Mouse (Mus musculus): ENCODE data around the gene Aloxe3.

DNA sequence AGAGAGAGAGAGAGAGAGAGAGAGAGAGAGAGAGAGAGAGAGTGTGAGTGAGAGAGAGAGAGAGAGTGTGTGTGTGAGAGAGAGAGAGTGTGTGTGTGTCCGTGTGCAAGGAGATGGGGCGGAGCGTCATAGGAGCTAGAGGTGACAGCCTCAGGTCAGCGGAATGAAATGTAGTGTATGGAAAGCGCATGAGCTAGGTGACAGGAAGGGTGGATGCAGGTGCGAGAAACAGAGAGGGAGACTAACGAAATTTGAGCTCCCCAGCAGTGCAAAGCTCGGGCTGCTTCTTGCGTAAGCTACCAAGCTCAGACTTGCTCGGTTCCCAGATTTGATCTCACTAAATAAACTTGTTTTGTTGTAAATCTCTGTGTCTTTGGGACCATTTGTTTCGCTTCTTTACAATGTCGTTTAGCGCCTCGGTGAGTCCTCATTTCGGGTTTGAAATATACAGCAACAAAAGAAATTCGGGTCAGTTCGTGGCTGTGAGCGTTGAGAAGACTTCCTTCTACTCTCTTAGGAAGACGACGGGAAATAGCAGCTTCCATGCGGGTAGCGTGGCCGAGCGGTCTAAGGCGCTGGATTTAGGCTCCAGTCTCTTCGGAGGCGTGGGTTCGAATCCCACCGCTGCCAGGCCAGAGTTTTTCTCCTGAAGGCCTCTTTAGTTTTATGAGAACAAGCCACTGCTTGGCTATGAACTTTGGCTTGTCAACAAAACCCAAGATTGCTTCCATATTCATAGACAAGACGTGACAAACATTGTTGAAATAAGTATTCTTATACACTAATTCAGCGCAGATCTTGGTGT, 1.8 kb upstream of the Aloxe3 start:
- TF ChIP-seq GATA1 (IDR thresholded peaks at IDR 0.05; ENCODE audit: low read length) (no peak), TAL1 (IDR thresholded peaks at IDR 0.05; ENCODE audit: low read length) (no peak)

Data from erythroblast, embryonic 14.5 days (primary cell).